Mouse (Mus musculus): ENCODE measurements at regions not wholly inside any gene's neighbourhood (a gene's known extent, or its start where the extent isn't known, plus 50 kb on each side); places are given as distances from the start of the nearest gene placed in this dataset.
A peak's percentile ranks its signal among the peaks of the same experiment; 100 is the strongest.

GRCm38 (mm10) chr1:138362684-138363472 is 89.3 kb downstream of the Atp6v1g3 start:
- H3K27me3 ChIP-seq (ENCODE audit: insufficient read depth, low read length): no peaks in the 10 kb centered on the region
- DNase-seq: no peak
- no peak overlapping the region for H3K4me2 ChIP-seq
- H3K27ac ChIP-seq (ENCODE audit: low read depth): no peak overlapping the region
- H3K36me3 ChIP-seq (ENCODE audit: insufficient read depth): no peaks in the 10 kb centered on the region
- WGBS: 74% methylated on average over 11 of the region's 11 CpGs
- H3K9me3 ChIP-seq (ENCODE audit: low read depth, low read length): no peaks in the 10 kb centered on the region
- no peak overlapping the region for H3K4me3 ChIP-seq (ENCODE audit: low read depth, low read length)
- no peak for ATAC-seq (ENCODE audit: insufficient read depth)
- TF ChIP-seq CTCF (IDR thresholded peaks at IDR 0.05; ENCODE audit: low read depth): no peak
- no peaks in the 10 kb centered on the region for H3K4me1 ChIP-seq (ENCODE audit: insufficient read depth)
- no peak overlapping the region for H3K9ac ChIP-seq

- Histone ChIP-seq H3K27me3 (ENCODE audit: insufficient read depth, low read length) (no peaks in the 10 kb centered on the region), H3K27ac (ENCODE audit: low read depth) (no peak overlapping the region), H3K9me3 (ENCODE audit: low read depth, low read length) (no peaks in the 10 kb centered on the region), H3K4me3 (ENCODE audit: low read depth, low read length) (no peak overlapping the region), H3K36me3 (ENCODE audit: insufficient read depth) (no peaks in the 10 kb centered on the region), H3K9ac (no peak overlapping the region), H3K4me1 (ENCODE audit: insufficient read depth) (no peaks in the 10 kb centered on the region), H3K4me2 (no peak overlapping the region)
- DNase-seq (peak; percentile 4), ATAC-seq (ENCODE audit: insufficient read depth) (peak; percentile 65; the same call in 1 of the 2 replicates)
- no peak for TF ChIP-seq CTCF (IDR thresholded peaks at IDR 0.05; ENCODE audit: low read depth)
Measured at GRCm38 (mm10) chr1:138369953-138370482, 96.5 kb downstream of the Atp6v1g3 start.

- Histone ChIP-seq H3K27ac (ENCODE audit: low read depth) (no peak overlapping the region), H3K4me3 (ENCODE audit: low read depth, low read length) (no peak overlapping the region), H3K36me3 (ENCODE audit: insufficient read depth) (no peaks in the 10 kb centered on the region), H3K9me3 (ENCODE audit: low read depth, low read length) (no peaks in the 10 kb centered on the region), H3K4me1 (ENCODE audit: insufficient read depth) (no peaks in the 10 kb centered on the region), H3K27me3 (ENCODE audit: insufficient read depth, low read length) (no peaks in the 10 kb centered on the region), H3K9ac (no peak overlapping the region), H3K4me2 (no peak overlapping the region)
- DNase-seq: no peak
- WGBS: 83% methylated on average over 1 of the region's 1 CpGs
- no peak for ATAC-seq (ENCODE audit: insufficient read depth)
- TF ChIP-seq CTCF (IDR thresholded peaks at IDR 0.05; ENCODE audit: low read depth): no peak
Measured at GRCm38 (mm10) chr1:138371474-138371873, 97.9 kb downstream of the Atp6v1g3 start.

- H3K9me3 ChIP-seq (ENCODE audit: low read depth, low read length): no peaks in the 10 kb centered on the region
- no peak overlapping the region for H3K9ac ChIP-seq
- H3K4me1 ChIP-seq (ENCODE audit: insufficient read depth): no peaks in the 10 kb centered on the region
- ATAC-seq (ENCODE audit: insufficient read depth) (no peak), DNase-seq (no peak)
- no peak overlapping the region for H3K27ac ChIP-seq (ENCODE audit: low read depth)
- no peaks in the 10 kb centered on the region for H3K27me3 ChIP-seq (ENCODE audit: insufficient read depth, low read length)
- no peak overlapping the region for H3K4me3 ChIP-seq (ENCODE audit: low read depth, low read length)
- no peaks in the 10 kb centered on the region for H3K36me3 ChIP-seq (ENCODE audit: insufficient read depth)
- H3K4me2 ChIP-seq: no peak overlapping the region
- WGBS: 63% methylated on average over 3 of the region's 3 CpGs
- no peak for TF ChIP-seq CTCF (IDR thresholded peaks at IDR 0.05; ENCODE audit: low read depth)
Measured at GRCm38 (mm10) chr1:138384146-138384545, 110.6 kb downstream of the Atp6v1g3 start.

- no peaks in the 10 kb centered on the region for H3K9me3 ChIP-seq (ENCODE audit: low read depth, low read length)
- no peaks in the 10 kb centered on the region for H3K36me3 ChIP-seq (ENCODE audit: insufficient read depth)
- no peak overlapping the region for H3K4me3 ChIP-seq (ENCODE audit: low read depth, low read length)
- no peak for TF ChIP-seq CTCF (IDR thresholded peaks at IDR 0.05; ENCODE audit: low read depth)
- no peak overlapping the region for H3K27ac ChIP-seq (ENCODE audit: low read depth)
- ATAC-seq (ENCODE audit: insufficient read depth): no peak
- H3K27me3 ChIP-seq (ENCODE audit: insufficient read depth, low read length): no peaks in the 10 kb centered on the region
- H3K4me1 ChIP-seq (ENCODE audit: insufficient read depth): no peaks in the 10 kb centered on the region
- H3K9ac ChIP-seq: no peak overlapping the region
- peak; percentile 24 for DNase-seq
- H3K4me2 ChIP-seq: peak overlapping the region; percentile 38; the same call in 1 of the 2 replicates
- 35% methylated on average over 19 of the region's 19 CpGs for WGBS
Measured at GRCm38 (mm10) chr1:138385156-138385841, 111.8 kb downstream of the Atp6v1g3 start.

- Histone ChIP-seq H3K4me2 (no peak overlapping the region), H3K9ac (no peak overlapping the region), H3K27me3 (ENCODE audit: insufficient read depth, low read length) (no peaks in the 10 kb centered on the region), H3K4me3 (ENCODE audit: low read depth, low read length) (no peak overlapping the region), H3K36me3 (ENCODE audit: insufficient read depth) (no peaks in the 10 kb centered on the region), H3K4me1 (ENCODE audit: insufficient read depth) (no peaks in the 10 kb centered on the region), H3K9me3 (ENCODE audit: low read depth, low read length) (no peaks in the 10 kb centered on the region), H3K27ac (ENCODE audit: low read depth) (no peak overlapping the region)
- no peak for ATAC-seq (ENCODE audit: insufficient read depth)
- DNase-seq: no peak
- no peak for TF ChIP-seq CTCF (IDR thresholded peaks at IDR 0.05; ENCODE audit: low read depth)
- 40% methylated on average over 5 of the region's 5 CpGs for WGBS
Measured at GRCm38 (mm10) chr1:138386001-138386400, 112.5 kb downstream of the Atp6v1g3 start.

GRCm38 (mm10) chr1:138388634-138389033 is 115.1 kb downstream of the Atp6v1g3 start:
- no peak for TF ChIP-seq CTCF (IDR thresholded peaks at IDR 0.05; ENCODE audit: low read depth)
- Histone ChIP-seq H3K27ac (ENCODE audit: low read depth) (no peak overlapping the region), H3K4me1 (ENCODE audit: insufficient read depth) (no peaks in the 10 kb centered on the region), H3K9me3 (ENCODE audit: low read depth, low read length) (no peaks in the 10 kb centered on the region), H3K27me3 (ENCODE audit: insufficient read depth, low read length) (no peaks in the 10 kb centered on the region), H3K4me3 (ENCODE audit: low read depth, low read length) (no peak overlapping the region), H3K36me3 (ENCODE audit: insufficient read depth) (no peaks in the 10 kb centered on the region), H3K9ac (no peak overlapping the region), H3K4me2 (no peak overlapping the region)
- DNase-seq (no peak), ATAC-seq (ENCODE audit: insufficient read depth) (no peak)
- WGBS: 85% methylated on average over 8 of the region's 8 CpGs

Data from lung, embryonic 14.5 days (tissue).